Mouse (Mus musculus) liver, embryonic 14.5 days (tissue): ENCODE results near the gene Cmip. TPM values are rescaled to one million over a fixed set of nuclear protein-coding genes. Genes with fewer than 3 reads are reported as not detected.

Source experiments
- ATAC-seq: fragments of 200-750 bp; cut with Nextera tagmentation; 2 replicates; pipeline ENCODE4 v1.8.0; 2017; ENCODE audit warnings: moderate number of reproducible peaks, mild to moderate bottlenecking, moderate library complexity; ENCODE audit not compliant: insufficient read depth
- DNase-seq, 3 experiments: peaks; one replicate each; pipeline ENCODE4 v3.0.0-alpha.2; 2012 to 2013; ENCODE audit warnings: low read depth in 3 of 3, low spot score in 3 of 3
- H3K27ac ChIP-seq: fragments of 300-500 bp; sonication (generic); 2 replicates; pipeline ENCODE4 v1.5.1; 2014; ENCODE audit warnings: moderate library complexity, mild to moderate bottlenecking, control low read depth, inconsistent platforms
- H3K27me3 ChIP-seq: fragments of 300-500 bp; sonication (generic); 2 replicates; pipeline ENCODE4 v1.6.1; 2014; ENCODE audit warnings: mild to moderate bottlenecking, low read length, moderate library complexity; ENCODE audit not compliant: control insufficient read depth, insufficient read depth
- H3K36me3 ChIP-seq: fragments of 300-500 bp; sonication (generic); replicated peaks from 2 replicates; pipeline ENCODE4 v1.6.1; 2014; ENCODE audit warnings: low read depth; ENCODE audit not compliant: control insufficient read depth, insufficient read depth
- H3K4me1 ChIP-seq, 2 experiments: fragments of 200-500 bp in 1 of 2; fragments of 300-500 bp in 1 of 2; sonication (generic) in 1 of 2; replicated peaks; 2 replicates each; pipeline ENCODE4 v1.6.1; 2012 to 2014; ENCODE audit warnings: antibody characterized with exemption in 1 of 2, inconsistent platforms in 1 of 2, low read length in 1 of 2; ENCODE audit not compliant: control insufficient read depth in 2 of 2, insufficient read depth in 2 of 2
- H3K4me2 ChIP-seq: fragments of 300-500 bp; sonication (generic); 2 replicates; pipeline ENCODE4 v1.6.1; 2014; ENCODE audit warnings: low read depth, mild to moderate bottlenecking, control low read depth, moderate library complexity
- H3K4me3 ChIP-seq, 2 experiments: fragments of 200-500 bp in 1 of 2; fragments of 300-500 bp in 1 of 2; sonication (generic) in 1 of 2; 2 replicates each; pipeline ENCODE4 v1.5.1; 2012 to 2014; ENCODE audit warnings: low read depth in 2 of 2, low read length in 2 of 2, mild to moderate bottlenecking in 2 of 2, control low read depth in 1 of 2, inconsistent platforms in 1 of 2, moderate library complexity in 1 of 2; ENCODE audit not compliant: insufficient read depth in 1 of 2
- H3K9ac ChIP-seq: fragments of 300-500 bp; sonication (generic); replicated peaks from 2 replicates; pipeline ENCODE4 v1.6.1; 2014; ENCODE audit warnings: mild to moderate bottlenecking, control low read depth, moderate library complexity
- H3K9me3 ChIP-seq: fragments of 300-500 bp; sonication (generic); 2 replicates; pipeline ENCODE4 v1.6.1; 2016; ENCODE audit warnings: low read length, mixed read lengths; ENCODE audit not compliant: control insufficient read depth
- CTCF ChIP-seq: IDR thresholded peaks from 2 replicates; pipeline ENCODE4 v1.5.1; 2016; ENCODE audit warnings: antibody characterized with exemption, low read depth, control low read depth
- EP300 ChIP-seq: IDR thresholded peaks from 2 replicates; pipeline ENCODE4 v1.6.1; 2016; ENCODE audit warnings: antibody characterized with exemption, low read depth
- WGBS: fragments of 180-500 bp; shearing (Covaris S2); extraction: QIAGEN DNeasy Blood & Tissue Kit; methylation state at CpG from one replicate; pipeline ENCODE4 v1.1.7; 2014; ENCODE audit not compliant: insufficient replicate concordance; 5-methylcytosine and 5-hydroxymethylcytosine counted together
- polyA plus RNA-seq, 2 experiments: library from polyadenylated mRNA; depleted of rRNA in 1 of 2; stranded (reverse) in 1 of 2; unstranded in 1 of 2; fragments of >200 nt; fragmentation: Nextera tagmentation in 1 of 2; extraction: Ambion mirVana in 1 of 2; gene quantifications; 2 replicates each; pipeline versions ENCODE4 v1.2.1 to v1.2.3; 2012 to 2014

Cmip gene
- polyA plus RNA-seq, 2 experiments, result 6.7 to 10.4 TPM

- peak overlapping the region; percentile 63 for H3K4me2 ChIP-seq
- whole genome bisulfite sequencing, result 53% methylated on average over 6 of the region's 6 CpGs
- H3K9me3 ChIP-seq, result no peaks in the 10 kb centered on the region
- peaks cover 35 to 53% of the 10 kb centered on the region in 2 experiments for H3K4me1 ChIP-seq
- H3K4me3 ChIP-seq, result no peak overlapping the region
- ATAC-seq (no peak), DNase-seq (no peak)
- no peaks in the 10 kb centered on the region for H3K27me3 ChIP-seq
- peak overlapping the region; percentile 93 for H3K27ac ChIP-seq
- no peak for TF ChIP-seq EP300
- peak overlapping the region; percentile 50 for H3K9ac ChIP-seq
- no peaks in the 10 kb centered on the region for H3K36me3 ChIP-seq
Observed at GRCm38 (mm10) chr8:117333619-117334018, 76.8 kb downstream of the Cmip start.

GRCm38 (mm10) chr8:117334058-117334747 is 77.3 kb downstream of the Cmip start:
- H3K4me3 ChIP-seq, result peak overlapping the region; percentile 37
- no peaks in the 10 kb centered on the region for H3K27me3 ChIP-seq
- H3K27ac ChIP-seq, result peak overlapping the region; percentile 93
- DNase-seq (no peak), ATAC-seq (peak; percentile 17)
- peak overlapping the region; percentile 68 for H3K9ac ChIP-seq
- WGBS, result 26% methylated on average over 10 of the region's 10 CpGs
- H3K9me3 ChIP-seq, result no peaks in the 10 kb centered on the region
- peaks cover 39 to 58% of the 10 kb centered on the region in 2 experiments for H3K4me1 ChIP-seq
- H3K4me2 ChIP-seq, result peak overlapping the region; percentile 63
- H3K36me3 ChIP-seq, result no peaks in the 10 kb centered on the region
- TF ChIP-seq EP300 (no peak), CTCF (no peak)

GRCm38 (mm10) chr8:117334748-117335393 is 78.0 kb downstream of the Cmip start:
- TF ChIP-seq EP300 (peak; percentile 56), CTCF (no peak)
- peak; percentile 64 to 74 (median 68) for DNase-seq
- peaks cover 44 to 61% of the 10 kb centered on the region in 2 experiments for H3K4me1 ChIP-seq
- H3K9me3 ChIP-seq, result no peaks in the 10 kb centered on the region
- peak overlapping the region; percentile 37 for H3K4me3 ChIP-seq
- H3K4me2 ChIP-seq, result peak overlapping the region; percentile 63
- H3K27me3 ChIP-seq, result no peaks in the 10 kb centered on the region
- ATAC-seq, result peak; percentile 76
- H3K9ac ChIP-seq, result peak overlapping the region; percentile 68
- WGBS, result 33% methylated on average over 14 of the region's 14 CpGs
- H3K36me3 ChIP-seq, result no peaks in the 10 kb centered on the region
- H3K27ac ChIP-seq, result peak overlapping the region; percentile 93

- peak overlapping the region; percentile 43; the same call in 1 of the 2 replicates for H3K9ac ChIP-seq
Observed at GRCm38 (mm10) chr8:117335423-117335822, 78.6 kb downstream of the Cmip start.

GRCm38 (mm10) chr8:117337188-117337587 is 80.3 kb downstream of the Cmip start:
- no peak overlapping the region for H3K4me3 ChIP-seq
- H3K4me1 ChIP-seq, result peaks cover 59 to 71% of the 10 kb centered on the region in 2 experiments
- H3K27ac ChIP-seq, result no peak overlapping the region
- ATAC-seq (no peak), DNase-seq (no peak)
- TF ChIP-seq EP300, result no peak
- TF ChIP-seq CTCF, result no peak
- no peaks in the 10 kb centered on the region for H3K27me3 ChIP-seq
- H3K9ac ChIP-seq, result 0 out of 2 replicates have a peak overlapping the region, but pooled peaks have one; percentile 7
- no peaks in the 10 kb centered on the region for H3K36me3 ChIP-seq
- no peak overlapping the region for H3K4me2 ChIP-seq
- WGBS, result 75% methylated on average over 3 of the region's 3 CpGs
- H3K9me3 ChIP-seq, result no peaks in the 10 kb centered on the region

More at GRCm38 (mm10) chr8:117335423-117335822, 78.6 kb downstream of the Cmip start:
- H3K4me2 ChIP-seq, result peak overlapping the region; percentile 63
- H3K27me3 ChIP-seq, result no peaks in the 10 kb centered on the region
- ATAC-seq (peak; percentile 60), DNase-seq (no peak)
- 44% methylated on average over 8 of the region's 8 CpGs for WGBS
- peak overlapping the region; percentile 93 for H3K27ac ChIP-seq
- H3K9me3 ChIP-seq, result no peaks in the 10 kb centered on the region
- TF ChIP-seq CTCF, result no peak
- no peak for TF ChIP-seq EP300
- H3K36me3 ChIP-seq, result no peaks in the 10 kb centered on the region
- peaks cover 50 to 64% of the 10 kb centered on the region in 2 experiments for H3K4me1 ChIP-seq
- no peak overlapping the region for H3K4me3 ChIP-seq
